Mouse (Mus musculus) liver, embryonic 13.5 days (tissue): ENCODE measurements around the gene Uba5. TPM values are rescaled to one million over a fixed set of nuclear protein-coding genes. Genes with fewer than 3 reads are reported as not detected.

Source experiments
- ATAC-seq: fragments of 200-750 bp; cut with Nextera tagmentation; 2 replicates; pipeline ENCODE4 v1.8.0; 2017; ENCODE audit warnings: low read depth, mild to moderate bottlenecking, moderate number of reproducible peaks, moderate library complexity
- DNase-seq: peaks from one replicate; pipeline ENCODE4 v3.0.0; 2022
- H3K27ac ChIP-seq: fragments of 300-500 bp; sonication (generic); 2 replicates; pipeline ENCODE4 v1.5.1; 2015; ENCODE audit warnings: moderate library complexity, mild to moderate bottlenecking, inconsistent platforms
- H3K27me3 ChIP-seq: fragments of 300-500 bp; sonication (generic); 2 replicates; pipeline ENCODE4 v1.6.1; 2015; ENCODE audit warnings: mild to moderate bottlenecking, inconsistent platforms
- H3K36me3 ChIP-seq: fragments of 300-500 bp; sonication (generic); 2 replicates; pipeline ENCODE4 v1.6.1; 2015; ENCODE audit warnings: mild to moderate bottlenecking, inconsistent platforms
- H3K4me1 ChIP-seq: fragments of 300-500 bp; sonication (generic); replicated peaks from 2 replicates; pipeline ENCODE4 v1.6.1; 2015; ENCODE audit warnings: inconsistent platforms
- H3K4me2 ChIP-seq: fragments of 300-500 bp; sonication (generic); 2 replicates; pipeline ENCODE4 v1.6.1; 2015; ENCODE audit warnings: inconsistent platforms, mild to moderate bottlenecking, moderate library complexity
- H3K4me3 ChIP-seq: fragments of 300-500 bp; sonication (generic); replicated peaks from 2 replicates; pipeline ENCODE4 v1.5.1; 2015; ENCODE audit warnings: mild to moderate bottlenecking, inconsistent platforms
- H3K9ac ChIP-seq: fragments of 300-500 bp; sonication (generic); 2 replicates; pipeline ENCODE4 v1.6.1; 2015; ENCODE audit warnings: mild to moderate bottlenecking, inconsistent platforms
- H3K9me3 ChIP-seq: fragments of 300-500 bp; sonication (generic); replicated peaks from 2 replicates; pipeline ENCODE4 v1.6.1; 2016; ENCODE audit warnings: inconsistent platforms
- WGBS: fragments of 180-500 bp; shearing (Covaris S2); methylation state at CpG from one replicate; pipeline ENCODE4 v1.1.7; 2015; ENCODE audit not compliant: insufficient replicate concordance; 5-methylcytosine and 5-hydroxymethylcytosine counted together
- polyA plus RNA-seq: library from polyadenylated mRNA; unstranded; fragments of >200 nt; fragmentation: Nextera tagmentation; extraction: Ambion mirVana; gene quantifications from 2 replicates; pipeline ENCODE4 v1.2.1, GENCODE M21; 2015

Uba5 gene
- polyA plus RNA-seq, 1 experiment from 2014 or later = 20.6 TPM

- ATAC-seq (no peak), DNase-seq (no peak)
- WGBS = 74% methylated on average over 6 of the region's 6 CpGs
- Histone ChIP-seq H3K4me2 (no peak overlapping the region), H3K27me3 (no peaks in the 10 kb centered on the region), H3K27ac (no peak overlapping the region), H3K4me3 (no peak overlapping the region), H3K9ac (no peak overlapping the region), H3K9me3 (no peaks in the 10 kb centered on the region), H3K36me3 (peaks cover 88% of the 10 kb centered on the region), H3K4me1 (no peaks in the 10 kb centered on the region)
These were observed 11.9 kb downstream of the Uba5 start for GRCm38 (mm10) chr9:104051028-104051427.

- Histone ChIP-seq H3K4me3 (no peak overlapping the region), H3K9ac (no peak overlapping the region), H3K4me1 (no peaks in the 10 kb centered on the region), H3K4me2 (no peak overlapping the region), H3K9me3 (no peaks in the 10 kb centered on the region), H3K27me3 (no peaks in the 10 kb centered on the region), H3K36me3 (peaks cover 24% of the 10 kb centered on the region), H3K27ac (no peak overlapping the region)
- ATAC-seq (no peak), DNase-seq (no peak)
- 74% methylated on average over 4 of the region's 4 CpGs for whole genome bisulfite sequencing
These were observed 19.3 kb downstream of the Uba5 start for GRCm38 (mm10) chr9:104043676-104044075.

GRCm38 (mm10) chr9:104040362-104040761, 22.6 kb downstream of the Uba5 start, which contains the start of gene Gm28305:
Gm28305 (plus strand) TSS chr9:104040662.
- Histone ChIP-seq H3K36me3 (no peaks in the 10 kb centered on the region), H3K27ac (no peak within 1 kb of the TSS), H3K4me3 (no peak within 1 kb of the TSS), H3K4me2 (no peak within 1 kb of the TSS), H3K9ac (no peak within 1 kb of the TSS), H3K9me3 (no peaks in the 10 kb centered on the region), H3K27me3 (no peaks in the 10 kb centered on the region), H3K4me1 (no peaks in the 10 kb centered on the region)
- 51% methylated on average over 2 of the region's 2 CpGs for WGBS
- DNase-seq (no peak), ATAC-seq (no peak)

- H3K4me2 ChIP-seq = no peak overlapping the region
- no peak overlapping the region for H3K9ac ChIP-seq
- no peaks in the 10 kb centered on the region for H3K9me3 ChIP-seq
- 50% methylated on average over 4 of the region's 4 CpGs for WGBS
- no peak overlapping the region for H3K27ac ChIP-seq
- H3K27me3 ChIP-seq = no peaks in the 10 kb centered on the region
- ATAC-seq = no peak
- H3K36me3 ChIP-seq = no peaks in the 10 kb centered on the region
- no peak for DNase-seq
- H3K4me3 ChIP-seq = no peak overlapping the region
- H3K4me1 ChIP-seq = no peaks in the 10 kb centered on the region
These were observed 23.2 kb downstream of the Uba5 start for GRCm38 (mm10) chr9:104039742-104040141.

DNA sequence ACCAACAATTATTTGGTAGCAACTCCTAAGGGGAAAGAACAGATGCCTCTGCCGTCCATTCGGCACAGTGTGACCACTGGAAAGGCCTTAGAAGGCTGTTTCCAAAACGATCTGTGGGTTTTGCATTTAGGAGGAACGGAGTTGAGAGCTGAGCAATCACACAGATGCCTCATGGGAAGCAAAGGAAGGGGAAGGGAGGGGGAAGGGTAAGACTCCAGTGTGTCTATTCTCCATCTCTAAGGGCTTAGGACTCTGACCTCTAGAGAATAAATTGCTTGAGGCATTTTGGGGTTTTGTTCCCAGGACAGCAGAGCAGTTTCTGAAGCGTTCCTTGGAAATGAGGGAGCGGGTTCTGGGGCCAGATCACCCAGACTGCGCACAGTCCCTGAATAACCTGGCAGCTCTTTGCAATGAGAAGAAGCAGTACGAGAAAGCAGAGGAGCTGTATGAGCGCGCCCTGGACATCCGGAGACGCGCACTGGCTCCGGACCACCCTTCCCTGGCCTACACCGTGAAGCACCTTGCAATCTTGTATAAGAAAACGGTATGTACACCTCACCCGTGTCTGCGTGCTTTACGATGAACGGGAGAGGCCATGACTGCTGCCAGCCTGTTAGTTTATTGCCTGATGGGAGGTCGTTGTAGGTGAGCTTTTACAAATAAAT, 23.8 kb downstream of the Uba5 start:
- no peak for ATAC-seq
- 79% methylated on average over 21 of the region's 21 CpGs for WGBS
- H3K4me3 ChIP-seq = no peak overlapping the region

DNA sequence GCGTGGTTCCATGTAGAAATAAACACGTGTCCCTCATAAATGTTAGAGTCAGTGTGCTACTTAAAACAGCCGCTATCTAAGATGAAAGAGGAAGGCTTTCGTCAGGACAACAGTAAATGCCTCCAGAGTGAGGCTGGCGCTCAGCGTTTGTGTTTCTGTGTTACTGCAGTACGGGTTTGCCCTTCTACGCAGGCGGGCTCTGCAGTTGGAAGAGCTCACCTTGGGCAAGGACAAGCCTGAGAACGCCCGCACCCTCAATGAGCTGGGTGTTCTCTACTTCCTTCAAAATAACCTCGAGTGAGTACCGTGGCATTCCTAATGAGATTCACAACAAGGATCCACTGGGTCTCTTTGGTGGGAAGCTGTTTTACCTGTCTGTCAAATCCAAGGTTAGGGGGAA, 24.7 kb downstream of the Uba5 start:
- H3K9me3 ChIP-seq = no peaks in the 10 kb centered on the region
- H3K4me3 ChIP-seq = no peak overlapping the region
- ATAC-seq = no peak
- no peak overlapping the region for H3K4me2 ChIP-seq
- H3K9ac ChIP-seq = no peak overlapping the region
- no peak for DNase-seq
- no peaks in the 10 kb centered on the region for H3K27me3 ChIP-seq
- H3K4me1 ChIP-seq = no peaks in the 10 kb centered on the region
- H3K27ac ChIP-seq = no peak overlapping the region
- 78% methylated on average over 13 of the region's 13 CpGs for WGBS
- H3K36me3 ChIP-seq = no peaks in the 10 kb centered on the region

More for the DNA sequence above, 23.8 kb downstream of the Uba5 start:
- no peak overlapping the region for H3K9ac ChIP-seq
- H3K9me3 ChIP-seq = no peaks in the 10 kb centered on the region
- H3K36me3 ChIP-seq = no peaks in the 10 kb centered on the region
- H3K27ac ChIP-seq = no peak overlapping the region
- H3K27me3 ChIP-seq = no peaks in the 10 kb centered on the region
- no peak overlapping the region for H3K4me2 ChIP-seq
- H3K4me1 ChIP-seq = no peaks in the 10 kb centered on the region
- no peak for DNase-seq

- peak; percentile 49 for DNase-seq
These were observed 27.5 kb downstream of the Uba5 start for GRCm38 (mm10) chr9:104035261-104036015.

DNA sequence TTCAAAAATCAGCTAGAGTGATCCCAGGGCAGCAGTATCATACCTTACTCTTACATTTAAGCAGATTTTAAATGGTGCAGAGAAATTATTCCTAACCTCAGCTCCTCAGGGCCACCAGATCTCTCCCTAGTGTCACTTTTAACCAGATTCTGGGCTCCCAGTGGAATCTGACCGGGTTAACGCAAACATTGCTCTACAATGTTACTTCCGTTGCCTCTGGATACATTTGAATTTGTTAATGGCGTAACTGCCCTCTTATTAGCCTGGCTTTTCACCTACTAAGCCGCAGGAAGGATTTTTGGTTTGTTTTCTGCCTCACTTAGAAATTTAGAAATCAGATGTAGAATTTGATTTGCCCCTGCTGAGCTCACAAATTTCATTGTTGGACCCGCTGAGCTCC, 28.2 kb downstream of the Uba5 start:
- no peak for DNase-seq
- Histone ChIP-seq H3K36me3 (no peaks in the 10 kb centered on the region), H3K4me1 (no peaks in the 10 kb centered on the region), H3K9me3 (no peaks in the 10 kb centered on the region), H3K4me3 (no peak overlapping the region), H3K27ac (no peak overlapping the region), H3K27me3 (no peaks in the 10 kb centered on the region), H3K4me2 (no peak overlapping the region), H3K9ac (no peak overlapping the region)
- ATAC-seq = no peak
- WGBS = 66% methylated on average over 6 of the region's 6 CpGs

More at GRCm38 (mm10) chr9:104035261-104036015, 27.5 kb downstream of the Uba5 start:
- no peaks in the 10 kb centered on the region for H3K9me3 ChIP-seq
- H3K4me1 ChIP-seq = no peaks in the 10 kb centered on the region
- no peaks in the 10 kb centered on the region for H3K27me3 ChIP-seq
- no peak overlapping the region for H3K27ac ChIP-seq
- peak; percentile 61; the same call in 1 of the 2 replicates for ATAC-seq
- no peak overlapping the region for H3K4me3 ChIP-seq
- H3K36me3 ChIP-seq = no peaks in the 10 kb centered on the region
- 42% methylated on average over 24 of the region's 24 CpGs for WGBS
- no peak overlapping the region for H3K4me2 ChIP-seq
- H3K9ac ChIP-seq = no peak overlapping the region

DNA sequence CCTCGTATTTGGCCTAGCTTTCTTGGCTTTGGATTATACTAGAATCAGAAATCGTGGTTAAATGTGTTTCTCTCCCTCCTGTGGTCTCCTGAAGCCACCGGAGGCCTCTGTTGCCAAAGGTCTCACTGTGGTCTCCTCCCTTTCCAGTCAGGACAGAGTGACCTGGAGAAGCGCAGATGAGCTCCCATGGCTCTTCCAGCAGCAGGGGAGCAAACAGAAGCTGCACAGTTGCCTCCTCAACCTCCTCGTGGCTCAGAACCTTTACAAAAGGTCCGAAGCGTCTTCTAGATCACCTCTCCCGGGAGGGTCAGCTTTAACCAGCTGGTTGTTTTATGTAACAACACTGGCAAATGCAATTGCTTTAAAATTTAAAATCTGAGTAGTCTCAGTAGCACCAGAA, 28.7 kb downstream of the Uba5 start:
- H3K36me3 ChIP-seq = no peaks in the 10 kb centered on the region
- DNase-seq (no peak), ATAC-seq (no peak)
- no peaks in the 10 kb centered on the region for H3K27me3 ChIP-seq
- H3K9ac ChIP-seq = no peak overlapping the region
- H3K9me3 ChIP-seq = no peaks in the 10 kb centered on the region
- H3K4me3 ChIP-seq = no peak overlapping the region
- WGBS = 59% methylated on average over 8 of the region's 8 CpGs
- H3K4me1 ChIP-seq = no peaks in the 10 kb centered on the region
- H3K4me2 ChIP-seq = no peak overlapping the region
- H3K27ac ChIP-seq = no peak overlapping the region

GRCm38 (mm10) chr9:104029861-104030260, 33.1 kb downstream of the Uba5 start:
- DNase-seq (no peak), ATAC-seq (no peak)
- H3K4me1 ChIP-seq = no peaks in the 10 kb centered on the region
- no peaks in the 10 kb centered on the region for H3K9me3 ChIP-seq
- H3K27me3 ChIP-seq = no peaks in the 10 kb centered on the region
- H3K36me3 ChIP-seq = peaks cover 14% of the 10 kb centered on the region
- H3K27ac ChIP-seq = no peak overlapping the region
- H3K9ac ChIP-seq = no peak overlapping the region
- WGBS = 76% methylated on average over 11 of the region's 11 CpGs
- no peak overlapping the region for H3K4me2 ChIP-seq
- no peak overlapping the region for H3K4me3 ChIP-seq

- Histone ChIP-seq H3K27me3 (no peaks in the 10 kb centered on the region), H3K27ac (no peak overlapping the region), H3K9me3 (no peaks in the 10 kb centered on the region), H3K4me1 (no peaks in the 10 kb centered on the region), H3K9ac (no peak overlapping the region), H3K36me3 (peaks cover 14% of the 10 kb centered on the region), H3K4me3 (no peak overlapping the region), H3K4me2 (no peak overlapping the region)
- WGBS = 78% methylated on average over 8 of the region's 8 CpGs
- no peak for DNase-seq
- ATAC-seq = no peak
These were observed 35.7 kb downstream of the Uba5 start for GRCm38 (mm10) chr9:104027186-104027585.

GRCm38 (mm10) chr9:104021026-104021425, 41.9 kb downstream of the Uba5 start:
- DNase-seq = no peak
- no peak overlapping the region for H3K4me3 ChIP-seq
- no peak overlapping the region for H3K27ac ChIP-seq
- no peak overlapping the region for H3K9ac ChIP-seq
- H3K9me3 ChIP-seq = no peaks in the 10 kb centered on the region
- ATAC-seq = no peak
- 0 out of 2 replicates have a peak, but pooled peaks cover 2% of the 10 kb centered on the region for H3K36me3 ChIP-seq
- H3K4me1 ChIP-seq = no peaks in the 10 kb centered on the region
- H3K4me2 ChIP-seq = no peak overlapping the region
- no peaks in the 10 kb centered on the region for H3K27me3 ChIP-seq
- 86% methylated on average over 10 of the region's 10 CpGs for WGBS
